Mouse (Mus musculus) liver, adult 2 months (tissue): ENCODE results near the gene Meis2. TPM values are rescaled to one million over a fixed set of nuclear protein-coding genes. Genes with fewer than 3 reads are reported as not detected.

Experiments
- DNase-seq: peaks from one replicate; pipeline ENCODE4 v3.0.0-alpha.2; 2011; ENCODE audit warnings: low read depth, low spot score; ENCODE audit errors: extremely low read depth
- H3K27ac ChIP-seq: fragments of 200-500 bp; replicated peaks from 2 replicates; pipeline ENCODE4 v1.5.1; 2012; ENCODE audit warnings: low read depth, mild to moderate bottlenecking, control low read depth, inconsistent platforms, low read length; ENCODE audit not compliant: insufficient read depth
- H3K27me3 ChIP-seq: fragments of 200-500 bp; 2 replicates; pipeline ENCODE4 v1.6.1; 2012; ENCODE audit warnings: mild to moderate bottlenecking, moderate library complexity, low read length, inconsistent platforms; ENCODE audit not compliant: control insufficient read depth, insufficient read depth
- H3K36me3 ChIP-seq: fragments of 200-500 bp; 2 replicates; pipeline ENCODE4 v1.6.1; 2012; ENCODE audit warnings: low read length, inconsistent platforms; ENCODE audit not compliant: control insufficient read depth, insufficient read depth
- H3K4me1 ChIP-seq: fragments of 200-500 bp; 2 replicates; pipeline ENCODE4 v1.6.1; 2011; ENCODE audit warnings: low read length; ENCODE audit not compliant: control insufficient read depth, insufficient read depth
- H3K4me3 ChIP-seq: fragments of 200-500 bp; 2 replicates; pipeline ENCODE4 v1.5.1; 2011; ENCODE audit warnings: low read depth, mild to moderate bottlenecking, control low read depth, low read length, moderate library complexity; ENCODE audit not compliant: insufficient read depth
- H3K79me2 ChIP-seq: fragments of 200-500 bp; 2 replicates; pipeline ENCODE4 v1.6.1; 2012; ENCODE audit warnings: inconsistent platforms, mild to moderate bottlenecking, low read length, moderate library complexity; ENCODE audit not compliant: control insufficient read depth, insufficient read depth
- H3K9ac ChIP-seq: fragments of 200-500 bp; 2 replicates; pipeline ENCODE4 v1.6.1; 2012; ENCODE audit warnings: low read depth, mild to moderate bottlenecking, control low read depth, inconsistent platforms, low read length
- CTCF ChIP-seq: fragments of 200-500 bp; IDR thresholded peaks from 2 replicates; pipeline ENCODE4 v1.5.1; 2011; ENCODE audit warnings: low read depth, low read length, control low read depth
- POLR2A ChIP-seq: fragments of 200-500 bp; IDR thresholded peaks from 2 replicates; pipeline ENCODE4 v1.6.1; 2011; ENCODE audit warnings: low read length, control low read depth; ENCODE audit not compliant: insufficient read depth; ENCODE audit errors: extremely low read depth
- WGBS: fragments of 180-500 bp; shearing (Covaris S2); methylation state at CpG from one replicate; pipeline ENCODE4 v1.1.7; 2018; 5-methylcytosine and 5-hydroxymethylcytosine counted together
- polyA plus RNA-seq: library from polyadenylated mRNA; depleted of rRNA; stranded (reverse); fragments of >200 nt; gene quantifications from 2 replicates; pipeline ENCODE4 v1.2.3, GENCODE M21; 2012
- total RNA-seq: library from RNA; depleted of rRNA; stranded (reverse); fragments of >200 nt; gene quantifications from 2 replicates; pipeline ENCODE4 v1.2.3, GENCODE M21; 2014

Gene Meis2
- total and polyA plus RNA-seq, 2 experiments = 2.2 to 4.5 TPM

DNA sequence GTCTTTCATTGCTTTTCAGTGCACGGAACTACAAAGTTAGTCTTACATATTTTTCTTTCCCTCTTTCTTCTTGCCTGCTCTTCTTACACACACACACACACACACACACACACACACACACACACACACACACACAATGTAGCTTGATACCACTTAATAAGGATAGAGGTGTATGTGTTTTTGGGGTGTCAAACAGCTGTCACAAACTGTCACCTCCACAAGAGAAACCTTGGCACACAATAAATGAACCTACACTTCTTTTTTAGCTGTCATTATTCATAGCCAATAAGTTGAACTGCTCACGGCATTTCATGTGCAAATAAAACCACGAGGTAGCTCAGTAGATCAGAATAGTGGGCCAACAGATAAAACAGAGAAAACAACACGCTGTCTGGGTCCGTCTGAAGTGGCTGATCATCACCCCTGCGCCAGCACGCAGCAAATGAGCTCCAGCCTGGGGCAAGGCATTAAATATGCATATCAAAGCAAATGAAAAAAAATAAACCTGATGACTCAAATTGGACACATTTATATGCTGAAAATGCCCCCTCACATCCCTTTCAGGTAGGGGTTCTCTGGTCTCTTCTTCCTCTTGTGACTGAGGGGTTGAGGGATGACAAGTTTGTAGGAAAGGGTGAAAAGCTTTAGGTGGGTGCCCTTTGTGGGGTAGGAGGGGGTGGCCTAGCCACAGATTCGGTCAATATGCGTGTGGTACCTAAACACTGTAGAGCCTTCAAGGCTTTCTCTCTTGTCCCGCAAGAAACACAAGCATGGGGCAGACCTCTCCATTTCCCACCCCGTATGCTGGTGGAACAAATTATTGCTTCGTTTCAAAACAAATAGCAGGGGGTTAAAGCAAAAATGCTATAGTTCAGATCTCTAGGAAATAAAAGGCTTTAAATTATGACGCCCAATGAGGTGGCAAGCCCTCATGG lies 9.7 kb downstream of the Meis2 start:
- no peak for TF ChIP-seq POLR2A
- TF ChIP-seq CTCF = no peak
- DNase-seq = no peak
- H3K4me1 ChIP-seq = no peaks in the 10 kb centered on the region; the same call in 1 of the 2 replicates
- no peaks in the 10 kb centered on the region for H3K27me3 ChIP-seq
- H3K9ac ChIP-seq = no peak overlapping the region
- H3K4me3 ChIP-seq = no peak overlapping the region
- WGBS = 72% methylated on average over 13 of the region's 13 CpGs
- H3K27ac ChIP-seq = no peak overlapping the region
- H3K36me3 ChIP-seq = no peaks in the 10 kb centered on the region
- no peaks in the 10 kb centered on the region for H3K79me2 ChIP-seq

DNA sequence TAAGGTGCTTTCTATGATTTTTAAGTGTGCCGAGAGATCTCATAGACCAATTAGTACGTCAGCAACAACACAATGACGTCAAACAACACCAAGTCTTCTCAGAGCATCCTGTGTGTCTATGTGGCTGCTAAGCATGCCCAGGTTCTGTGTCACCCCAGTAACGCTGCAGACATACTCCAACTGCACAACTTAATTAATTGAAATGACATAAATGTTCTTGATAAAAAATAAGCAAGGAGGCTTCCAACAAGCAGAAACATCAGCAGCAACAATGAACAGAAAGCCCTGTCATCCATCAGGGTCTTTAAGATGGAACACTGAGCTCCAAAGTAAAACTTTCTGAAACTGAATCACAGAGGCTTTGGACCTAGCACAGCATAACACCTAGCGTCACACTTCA lies 11.7 kb downstream of the Meis2 start:
- DNase-seq = no peak
- H3K27me3 ChIP-seq = no peaks in the 10 kb centered on the region
- no peaks in the 10 kb centered on the region for H3K36me3 ChIP-seq
- no peak overlapping the region for H3K9ac ChIP-seq
- TF ChIP-seq POLR2A (no peak), CTCF (no peak)
- no peaks in the 10 kb centered on the region for H3K79me2 ChIP-seq
- H3K4me3 ChIP-seq = no peak overlapping the region
- no peaks in the 10 kb centered on the region; the same call in 1 of the 2 replicates for H3K4me1 ChIP-seq
- no peak overlapping the region for H3K27ac ChIP-seq
- WGBS = 85% methylated on average over 5 of the region's 5 CpGs

DNA sequence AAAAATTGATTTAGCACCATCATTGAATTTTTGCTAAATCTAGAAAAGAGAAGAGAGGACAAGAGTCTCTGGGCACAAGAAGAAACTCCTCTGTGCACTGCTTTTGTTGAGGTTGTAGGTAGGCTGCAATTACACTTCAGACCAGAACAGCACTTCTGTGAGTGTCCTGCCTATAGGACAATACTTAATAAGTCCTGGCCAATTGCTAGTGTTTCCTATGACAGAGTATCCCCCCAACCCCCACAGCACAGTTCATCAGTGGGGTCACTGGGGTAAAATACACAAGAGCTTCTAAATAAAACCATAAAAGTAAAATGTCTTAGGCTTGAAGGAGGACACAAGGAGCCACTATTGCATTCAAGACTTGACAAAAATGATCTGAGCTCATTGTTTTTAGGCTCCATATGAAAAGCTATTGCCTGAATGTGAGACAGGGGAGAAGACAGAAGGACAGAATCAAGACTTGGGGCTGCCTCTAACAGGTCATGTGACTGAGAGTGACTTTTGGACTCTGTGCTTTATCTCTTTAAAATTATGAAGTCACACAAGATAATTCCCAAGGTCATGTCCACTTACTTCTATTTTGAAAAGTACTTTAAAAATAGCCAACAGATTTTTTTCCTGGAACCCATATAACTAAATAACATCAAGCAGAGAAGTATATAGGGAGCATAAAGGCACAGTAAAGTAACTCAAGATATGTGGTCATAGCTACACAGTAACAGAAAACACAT lies 12.8 kb downstream of the Meis2 start:
- Histone ChIP-seq H3K36me3 (peaks cover 1% of the 10 kb centered on the region; the same call in 1 of the 2 replicates), H3K4me1 (no peaks in the 10 kb centered on the region; the same call in 1 of the 2 replicates), H3K9ac (no peak overlapping the region), H3K4me3 (no peak overlapping the region), H3K27ac (no peak overlapping the region), H3K27me3 (no peaks in the 10 kb centered on the region), H3K79me2 (no peaks in the 10 kb centered on the region)
- TF ChIP-seq POLR2A (no peak), CTCF (no peak)
- no peak for DNase-seq

DNA sequence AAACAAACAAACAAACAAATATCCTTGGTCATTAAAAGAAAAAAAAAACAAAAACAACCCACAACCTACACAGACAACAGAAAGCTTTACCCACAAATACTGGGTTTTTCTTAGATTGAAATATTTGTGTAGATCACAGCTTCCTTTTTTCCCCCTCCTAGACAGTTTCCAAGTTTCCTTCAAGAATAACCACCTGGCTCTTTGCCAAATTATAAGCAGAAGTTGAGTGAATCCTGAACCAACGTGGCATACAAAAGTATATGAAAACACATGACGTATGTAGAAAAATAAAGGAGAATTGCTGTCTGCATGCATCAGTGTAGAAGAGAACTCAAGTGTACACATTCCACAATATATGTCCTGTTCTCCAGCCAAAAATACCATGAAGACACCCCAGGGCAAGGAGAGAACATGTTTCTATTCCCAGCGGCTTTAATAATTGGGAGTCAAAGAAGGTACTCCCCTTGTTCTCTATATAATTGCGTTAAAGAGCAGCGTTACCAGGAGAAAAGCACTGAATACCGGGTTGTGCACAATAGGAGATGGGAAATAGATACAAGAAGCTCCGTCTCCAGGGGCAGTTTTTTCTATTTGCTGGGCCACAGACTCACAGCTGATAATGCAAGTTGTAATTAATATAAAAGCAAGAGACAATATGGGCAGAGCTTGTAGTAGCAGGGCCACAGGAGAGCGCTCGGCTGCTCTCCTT lies 13.6 kb downstream of the Meis2 start:
- H3K27me3 ChIP-seq = no peaks in the 10 kb centered on the region
- no peaks in the 10 kb centered on the region for H3K79me2 ChIP-seq
- peaks cover 1% of the 10 kb centered on the region; the same call in 1 of the 2 replicates for H3K36me3 ChIP-seq
- no peaks in the 10 kb centered on the region; the same call in 1 of the 2 replicates for H3K4me1 ChIP-seq
- H3K27ac ChIP-seq = no peak overlapping the region
- no peak for DNase-seq
- no peak overlapping the region for H3K9ac ChIP-seq
- H3K4me3 ChIP-seq = no peak overlapping the region
- 85% methylated on average over 9 of the region's 9 CpGs for WGBS
- TF ChIP-seq CTCF (no peak), POLR2A (no peak)

DNA sequence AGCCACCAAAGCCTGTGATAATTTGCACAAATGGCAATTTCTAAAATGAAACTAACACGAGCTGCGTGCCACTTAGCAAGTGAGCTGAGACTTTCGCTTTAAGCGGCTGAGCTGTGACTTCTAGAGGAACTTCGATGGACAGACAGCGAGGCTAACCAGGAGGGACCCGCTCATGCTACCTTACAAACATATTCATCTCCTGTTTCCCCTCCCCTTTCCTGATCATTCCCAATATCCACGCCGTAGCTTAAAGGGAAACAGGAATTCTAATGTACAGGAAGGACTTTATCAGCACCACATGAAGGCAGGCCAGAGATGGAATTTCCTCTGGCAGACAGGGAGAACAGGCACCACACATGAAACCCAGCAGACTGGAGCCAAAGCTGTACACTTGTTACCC lies 15.9 kb downstream of the Meis2 start:
- Histone ChIP-seq H3K4me3 (peak overlapping the region; percentile 37), H3K9ac (no peak overlapping the region), H3K27ac (peak overlapping the region; percentile 40), H3K27me3 (no peaks in the 10 kb centered on the region), H3K4me1 (peaks cover 3% of the 10 kb centered on the region; the same call in 1 of the 2 replicates), H3K36me3 (peaks cover 1% of the 10 kb centered on the region; the same call in 1 of the 2 replicates), H3K79me2 (no peaks in the 10 kb centered on the region)
- peak; percentile 12 for DNase-seq
- 69% methylated on average over 9 of the region's 9 CpGs for whole genome bisulfite sequencing
- no peak for TF ChIP-seq POLR2A
- no peak for TF ChIP-seq CTCF
